Mouse (Mus musculus): Measurements from ENCODE around the gene Wap. TPM values are rescaled to one million over a fixed set of nuclear protein-coding genes. Genes with fewer than 3 reads are reported as not detected.
"Not testable (repeated sequence)": the region's sequence is repeated elsewhere in the genome, so short reads cannot be mapped to it uniquely, and the experiment has no call there.

Wap gene
- polyA plus RNA-seq, 1 experiment from 2014 or later: not detected

- no peaks in the 10 kb centered on the region for H3K36me3 ChIP-seq
- ATAC-seq (ENCODE audit: insufficient read depth, low FRiP score, low read depth): peak; percentile 70
- no peaks in the 10 kb centered on the region for H3K27me3 ChIP-seq (replicated peaks)
- H3K9ac ChIP-seq: no peak within 1 kb of the TSS
- H3K4me2 ChIP-seq: peak within 1 kb of the TSS; percentile 83
- peak within 1 kb of the TSS; percentile 44 for H3K4me3 ChIP-seq (replicated peaks)
- no peaks in the 10 kb centered on the region for H3K9me3 ChIP-seq
- no peak within 1 kb of the TSS for H3K27ac ChIP-seq
- peaks cover 8% of the 10 kb centered on the region; the same call in 1 of the 2 replicates for H3K4me1 ChIP-seq
- under 1% methylated on average over 18 of the region's 18 CpGs for WGBS
Observed at GRCm38 (mm10) chr11:6658271-6658670, 19.8 kb upstream of the Wap start, which contains the start of gene Ramp3. TSS of gene Ramp3 (plus strand) at chr11:6658521.

DNA sequence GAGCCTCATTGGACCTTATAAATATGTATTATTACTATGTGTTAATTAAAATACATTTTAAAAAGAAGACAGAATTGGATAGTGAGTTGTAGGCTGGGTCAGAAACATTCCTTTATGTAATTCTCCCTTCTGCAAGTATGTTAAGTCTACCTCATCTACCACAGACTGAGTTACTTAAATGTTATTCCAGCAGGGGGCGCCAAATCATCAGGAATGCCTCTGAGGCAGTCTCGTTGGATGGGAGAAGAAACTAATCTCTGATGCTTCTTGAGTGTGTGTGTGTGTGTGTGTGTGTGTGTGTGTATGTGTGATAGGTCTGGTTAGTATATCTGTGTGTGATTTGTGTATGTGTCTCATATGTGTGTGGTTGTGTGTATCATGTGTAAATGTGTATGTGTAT, 16.5 kb upstream of the Wap start:
- no peak overlapping the region for H3K4me2 ChIP-seq
- no peaks in the 10 kb centered on the region for H3K36me3 ChIP-seq
- 0% methylated on average over 2 of the region's 2 CpGs for WGBS
- peaks cover 8% of the 10 kb centered on the region; the same call in 1 of the 2 replicates for H3K4me1 ChIP-seq
- no peak overlapping the region for H3K27ac ChIP-seq
- no peaks in the 10 kb centered on the region for H3K9me3 ChIP-seq
- no peak overlapping the region for H3K4me3 ChIP-seq (replicated peaks)
- no peak for ATAC-seq (ENCODE audit: insufficient read depth, low FRiP score, low read depth)
- H3K27me3 ChIP-seq (replicated peaks): 0 out of 2 replicates have a peak, but pooled peaks cover 3% of the 10 kb centered on the region
- no peak overlapping the region for H3K9ac ChIP-seq

GRCm38 (mm10) chr11:6652978-6653377, 14.5 kb upstream of the Wap start:
- not testable (repeated sequence) for H3K4me1 ChIP-seq; H3K4me2 ChIP-seq; ATAC-seq (ENCODE audit: insufficient read depth, low FRiP score, low read depth); H3K9ac ChIP-seq; H3K27ac ChIP-seq; H3K4me3 ChIP-seq (replicated peaks); H3K36me3 ChIP-seq; H3K9me3 ChIP-seq; H3K27me3 ChIP-seq (replicated peaks)
- 73% methylated on average over 3 of the region's 3 CpGs for WGBS

GRCm38 (mm10) chr11:6650519-6650918, 12.1 kb upstream of the Wap start:
- WGBS: 65% methylated on average over 7 of the region's 7 CpGs
- Histone ChIP-seq H3K9ac (no peak overlapping the region), H3K9me3 (no peaks in the 10 kb centered on the region), H3K4me1 (no peaks in the 10 kb centered on the region), H3K27ac (no peak overlapping the region), H3K4me2 (no peak overlapping the region), H3K4me3 (replicated peaks) (no peak overlapping the region), H3K27me3 (replicated peaks) (0 out of 2 replicates have a peak, but pooled peaks cover 3% of the 10 kb centered on the region), H3K36me3 (no peaks in the 10 kb centered on the region)
- no peak for ATAC-seq (ENCODE audit: insufficient read depth, low FRiP score, low read depth)

DNA sequence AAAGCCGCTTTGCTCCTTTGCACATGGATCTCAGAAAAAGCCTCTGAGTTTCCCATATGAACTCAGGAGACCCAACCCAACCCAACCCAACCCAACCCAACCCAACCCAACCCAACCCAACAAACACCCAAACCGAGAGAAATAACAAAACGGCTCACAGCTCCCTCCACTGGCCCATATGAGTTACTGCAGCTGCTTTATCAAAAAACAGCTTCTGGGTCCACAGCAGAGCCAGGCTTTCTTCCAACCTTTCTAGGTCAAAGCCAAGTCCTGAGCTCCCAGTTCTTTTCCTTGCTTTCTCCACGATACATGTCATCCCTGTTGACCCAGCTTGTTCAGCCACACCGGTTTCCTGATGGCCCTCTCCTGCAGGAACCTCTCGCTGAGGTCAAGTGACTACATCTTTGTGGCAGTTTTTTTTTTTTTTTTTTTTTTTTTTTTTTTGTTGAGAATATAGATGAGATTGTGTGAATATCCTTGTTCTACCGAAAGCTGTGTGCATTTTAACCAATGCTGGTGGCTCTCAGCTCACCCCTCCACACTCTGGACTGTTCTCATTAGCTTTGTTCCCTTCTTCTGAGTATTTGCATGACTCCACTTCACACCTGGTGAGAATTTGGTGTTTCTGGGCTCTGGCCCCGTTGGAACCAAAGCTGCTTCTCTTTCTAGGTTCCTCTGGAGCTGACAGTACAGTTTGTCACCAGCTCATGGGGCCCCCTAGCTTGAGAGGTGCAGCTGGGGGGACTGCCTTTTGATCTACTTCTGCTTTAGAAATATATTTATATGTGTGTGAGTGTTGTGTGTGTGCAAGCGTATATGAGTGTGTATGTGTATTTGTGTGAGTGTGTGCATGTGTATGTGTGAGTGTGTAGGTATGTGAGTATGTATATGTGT, 9.6 kb upstream of the Wap start:
- no peak overlapping the region for H3K4me2 ChIP-seq
- WGBS: 51% methylated on average over 9 of the region's 9 CpGs
- H3K9ac ChIP-seq: no peak overlapping the region
- H3K4me3 ChIP-seq (replicated peaks): no peak overlapping the region
- no peak for ATAC-seq (ENCODE audit: insufficient read depth, low FRiP score, low read depth)
- H3K4me1 ChIP-seq: no peaks in the 10 kb centered on the region
- no peaks in the 10 kb centered on the region for H3K36me3 ChIP-seq
- no peaks in the 10 kb centered on the region for H3K9me3 ChIP-seq
- H3K27ac ChIP-seq: no peak overlapping the region
- 0 out of 2 replicates have a peak, but pooled peaks cover 3% of the 10 kb centered on the region for H3K27me3 ChIP-seq (replicated peaks)

GRCm38 (mm10) chr11:6644566-6644965, 6.1 kb upstream of the Wap start:
- no peak for ATAC-seq (ENCODE audit: insufficient read depth, low FRiP score, low read depth)
- Histone ChIP-seq H3K36me3 (no peaks in the 10 kb centered on the region), H3K27ac (no peak overlapping the region), H3K27me3 (replicated peaks) (no peaks in the 10 kb centered on the region), H3K9ac (no peak overlapping the region), H3K4me2 (no peak overlapping the region), H3K4me1 (no peaks in the 10 kb centered on the region), H3K4me3 (replicated peaks) (no peak overlapping the region), H3K9me3 (no peaks in the 10 kb centered on the region)
- WGBS: 74% methylated on average over 6 of the region's 6 CpGs

DNA sequence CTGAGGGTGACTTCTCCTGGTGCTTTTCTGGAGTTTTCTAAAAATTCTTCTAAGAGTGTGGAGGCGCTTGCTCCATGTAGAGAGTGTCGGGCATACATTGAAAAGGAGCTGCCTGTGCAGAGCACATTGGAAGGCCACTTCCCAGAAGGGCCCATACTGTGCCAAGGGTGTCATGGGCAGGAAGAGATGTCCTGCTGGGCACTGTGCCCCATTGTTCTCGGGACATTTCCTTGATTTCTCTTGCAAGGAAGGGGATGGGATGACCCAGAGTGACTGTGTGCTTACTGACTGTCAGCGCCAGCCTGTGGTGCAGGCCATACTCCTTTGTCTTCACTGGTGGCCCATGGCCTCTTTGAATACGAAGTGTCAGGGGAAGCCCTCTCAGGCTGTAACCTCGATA, 635 bp upstream of the Wap start:
- H3K27ac ChIP-seq: no peak overlapping the region
- H3K4me1 ChIP-seq: no peaks in the 10 kb centered on the region
- ATAC-seq (ENCODE audit: insufficient read depth, low FRiP score, low read depth): no peak
- no peaks in the 10 kb centered on the region for H3K27me3 ChIP-seq (replicated peaks)
- no peaks in the 10 kb centered on the region for H3K36me3 ChIP-seq
- WGBS: 75% methylated on average over 6 of the region's 6 CpGs
- no peak overlapping the region for H3K9ac ChIP-seq
- no peak overlapping the region for H3K4me3 ChIP-seq (replicated peaks)
- no peaks in the 10 kb centered on the region for H3K9me3 ChIP-seq
- H3K4me2 ChIP-seq: no peak overlapping the region

- ATAC-seq (ENCODE audit: insufficient read depth, low FRiP score, low read depth): no peak
- Histone ChIP-seq H3K9ac (no peak overlapping the region), H3K9me3 (no peaks in the 10 kb centered on the region), H3K4me3 (replicated peaks) (no peak overlapping the region), H3K4me2 (no peak overlapping the region), H3K27me3 (replicated peaks) (no peaks in the 10 kb centered on the region), H3K4me1 (no peaks in the 10 kb centered on the region), H3K27ac (no peak overlapping the region), H3K36me3 (no peaks in the 10 kb centered on the region)
- WGBS: 67% methylated on average over 8 of the region's 8 CpGs
Observed at GRCm38 (mm10) chr11:6636150-6636549, 2.3 kb downstream of the Wap start.

- Histone ChIP-seq H3K4me3 (replicated peaks) (no peak overlapping the region), H3K36me3 (no peaks in the 10 kb centered on the region), H3K4me1 (peaks cover 4% of the 10 kb centered on the region; the same call in 1 of the 2 replicates), H3K9me3 (no peaks in the 10 kb centered on the region), H3K27ac (no peak overlapping the region), H3K4me2 (no peak overlapping the region), H3K9ac (no peak overlapping the region), H3K27me3 (replicated peaks) (no peaks in the 10 kb centered on the region)
- ATAC-seq (ENCODE audit: insufficient read depth, low FRiP score, low read depth): no peak
Observed at GRCm38 (mm10) chr11:6629655-6630054, 8.8 kb downstream of the Wap start.

GRCm38 (mm10) chr11:6628568-6628967, 9.9 kb downstream of the Wap start:
- WGBS: 28% methylated on average over 4 of the region's 4 CpGs
- no peaks in the 10 kb centered on the region for H3K9me3 ChIP-seq
- H3K27me3 ChIP-seq (replicated peaks): no peaks in the 10 kb centered on the region
- ATAC-seq (ENCODE audit: insufficient read depth, low FRiP score, low read depth): no peak
- no peak overlapping the region for H3K4me2 ChIP-seq
- H3K9ac ChIP-seq: no peak overlapping the region
- H3K4me1 ChIP-seq: peaks cover 15% of the 10 kb centered on the region; the same call in 1 of the 2 replicates
- H3K4me3 ChIP-seq (replicated peaks): no peak overlapping the region
- H3K36me3 ChIP-seq: peaks cover 4% of the 10 kb centered on the region
- H3K27ac ChIP-seq: no peak overlapping the region

DNA sequence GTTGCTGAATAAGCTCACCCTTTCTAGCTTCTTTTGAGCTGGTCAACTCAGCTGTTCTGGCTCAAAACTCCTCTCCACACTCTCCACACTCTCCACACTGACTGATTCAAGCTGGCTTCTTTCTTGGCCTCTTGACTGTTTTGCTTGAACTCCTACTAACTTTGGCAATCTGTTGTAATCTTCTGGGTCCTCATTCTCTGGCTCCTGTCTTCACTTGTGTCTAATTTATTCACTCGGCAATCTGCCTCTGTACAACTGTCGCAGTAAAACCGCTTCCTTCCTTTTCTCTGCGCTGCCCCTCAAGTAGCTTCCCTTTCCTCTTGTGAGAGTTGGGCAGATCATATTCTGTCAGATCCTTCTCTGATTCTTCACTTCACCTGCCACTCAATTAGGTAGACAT, 10.7 kb downstream of the Wap start:
- H3K4me2 ChIP-seq: no peak overlapping the region
- 82% methylated on average over 4 of the region's 4 CpGs for WGBS
- no peaks in the 10 kb centered on the region for H3K27me3 ChIP-seq (replicated peaks)
- H3K36me3 ChIP-seq: peaks cover 5% of the 10 kb centered on the region
- no peak overlapping the region; the same call in 1 of the 2 replicates for H3K27ac ChIP-seq
- ATAC-seq (ENCODE audit: insufficient read depth, low FRiP score, low read depth): no peak
- no peaks in the 10 kb centered on the region for H3K9me3 ChIP-seq
- H3K9ac ChIP-seq: no peak overlapping the region
- peaks cover 16% of the 10 kb centered on the region; the same call in 1 of the 2 replicates for H3K4me1 ChIP-seq
- no peak overlapping the region for H3K4me3 ChIP-seq (replicated peaks)

GRCm38 (mm10) chr11:6626388-6626772, 12.1 kb downstream of the Wap start:
- no peaks in the 10 kb centered on the region for H3K27me3 ChIP-seq (replicated peaks)
- peaks cover 16% of the 10 kb centered on the region; the same call in 1 of the 2 replicates for H3K4me1 ChIP-seq
- H3K36me3 ChIP-seq: peaks cover 13% of the 10 kb centered on the region
- H3K9me3 ChIP-seq: no peaks in the 10 kb centered on the region
- 9% methylated on average over 16 of the region's 16 CpGs for WGBS
- peak overlapping the region; percentile 81 for H3K4me2 ChIP-seq
- peak; percentile 12; the same call in 1 of the 2 replicates for ATAC-seq (ENCODE audit: insufficient read depth, low FRiP score, low read depth)
- peak overlapping the region; percentile 62 for H3K4me3 ChIP-seq (replicated peaks)
- H3K9ac ChIP-seq: peak overlapping the region; percentile 73
- peak overlapping the region; percentile 89 for H3K27ac ChIP-seq

All from stomach, embryonic 15.5 days (tissue).